Mouse (Mus musculus) limb, embryonic 15.5 days (tissue): ENCODE measurements around the gene Sct. TPM values are rescaled to one million over a fixed set of nuclear protein-coding genes. Genes with fewer than 3 reads are reported as not detected.

Source experiments
- ATAC-seq: fragments of 200-750 bp; cut with Nextera tagmentation; 2 replicates; pipeline ENCODE4 v1.8.0; 2017; ENCODE audit warnings: low read depth, moderate TSS enrichment; ENCODE audit not compliant: insufficient number of reproducible peaks, low FRiP score, low TSS enrichment
- H3K27ac ChIP-seq: fragments of 300-500 bp; sonication (generic); 2 replicates; pipeline ENCODE4 v1.5.1; 2015; ENCODE audit warnings: moderate library complexity, mild to moderate bottlenecking, inconsistent platforms
- H3K27me3 ChIP-seq: fragments of 300-500 bp; sonication (generic); 2 replicates; pipeline ENCODE4 v1.6.1; 2015; ENCODE audit warnings: inconsistent platforms
- H3K36me3 ChIP-seq: fragments of 300-500 bp; sonication (generic); 2 replicates; pipeline ENCODE4 v1.6.1; 2015; ENCODE audit warnings: inconsistent platforms
- H3K4me1 ChIP-seq: fragments of 300-500 bp; sonication (generic); 2 replicates; pipeline ENCODE4 v1.6.1; 2015; ENCODE audit warnings: inconsistent platforms
- H3K4me2 ChIP-seq: fragments of 300-500 bp; sonication (generic); 2 replicates; pipeline ENCODE4 v1.6.1; 2015; ENCODE audit warnings: mild to moderate bottlenecking, inconsistent platforms
- H3K4me3 ChIP-seq: fragments of 300-500 bp; sonication (generic); 2 replicates; pipeline ENCODE4 v1.5.1; 2015; ENCODE audit warnings: mild to moderate bottlenecking, inconsistent platforms
- H3K9ac ChIP-seq: fragments of 300-500 bp; sonication (generic); 2 replicates; pipeline ENCODE4 v1.6.1; 2015; ENCODE audit warnings: inconsistent platforms
- H3K9me3 ChIP-seq: fragments of 300-500 bp; sonication (generic); 2 replicates; pipeline ENCODE4 v1.6.1; 2016; ENCODE audit warnings: inconsistent platforms
- WGBS: fragments of 180-500 bp; shearing (Covaris S2); methylation state at CpG from one replicate; pipeline ENCODE4 v1.1.7; 2015; 5-methylcytosine and 5-hydroxymethylcytosine counted together
- polyA plus RNA-seq: library from polyadenylated mRNA; unstranded; fragments of >200 nt; fragmentation: Nextera tagmentation; extraction: Ambion mirVana; gene quantifications from 2 replicates; pipeline ENCODE4 v1.2.1, GENCODE M21; 2015

The Sct gene
- polyA plus RNA-seq, 1 experiment from 2014 or later, result 11.3 TPM

DNA sequence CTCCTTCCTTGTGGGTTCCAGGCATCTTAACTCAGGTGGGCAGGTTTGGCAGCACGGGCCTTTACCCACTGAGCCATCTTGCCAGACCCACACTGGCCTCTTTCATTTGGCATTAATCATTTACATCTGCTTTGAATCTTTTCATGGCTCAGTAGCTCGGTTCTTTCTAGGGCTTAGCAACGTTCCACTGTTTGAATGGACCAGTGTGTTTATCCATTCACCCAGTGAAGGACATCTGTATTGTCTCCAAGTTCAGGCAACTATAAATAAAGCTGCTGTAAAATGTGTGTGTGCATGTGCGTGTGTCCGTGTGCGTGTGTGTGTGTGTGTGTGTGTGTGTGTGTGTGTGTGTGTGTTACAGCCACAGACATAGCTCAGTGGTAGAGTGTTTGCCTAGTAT, 2.5 kb upstream of the Sct start:
- no peak overlapping the region for H3K9ac ChIP-seq
- H3K27ac ChIP-seq, result no peak overlapping the region
- WGBS, result 68% methylated on average over 6 of the region's 6 CpGs
- H3K9me3 ChIP-seq, result no peaks in the 10 kb centered on the region
- H3K4me2 ChIP-seq, result no peak overlapping the region
- H3K27me3 ChIP-seq, result 0 out of 2 replicates have a peak, but pooled peaks cover 4% of the 10 kb centered on the region
- no peak for ATAC-seq
- H3K36me3 ChIP-seq, result no peaks in the 10 kb centered on the region
- peaks cover 9% of the 10 kb centered on the region for H3K4me1 ChIP-seq
- no peak overlapping the region for H3K4me3 ChIP-seq

GRCm38 (mm10) chr7:141277701-141278678, 943 bp downstream of the Sct start:
- no peaks in the 10 kb centered on the region for H3K36me3 ChIP-seq
- H3K27ac ChIP-seq, result no peak overlapping the region
- no peak; the same call in 1 of the 2 replicates for ATAC-seq
- peaks cover 9% of the 10 kb centered on the region for H3K4me1 ChIP-seq
- H3K9ac ChIP-seq, result no peak overlapping the region
- H3K4me3 ChIP-seq, result peak overlapping the region; percentile 47; the same call in 1 of the 2 replicates
- WGBS, result 69% methylated on average over 11 of the region's 11 CpGs
- no peak overlapping the region for H3K4me2 ChIP-seq
- 0 out of 2 replicates have a peak, but pooled peaks cover 4% of the 10 kb centered on the region for H3K27me3 ChIP-seq
- no peaks in the 10 kb centered on the region for H3K9me3 ChIP-seq

DNA sequence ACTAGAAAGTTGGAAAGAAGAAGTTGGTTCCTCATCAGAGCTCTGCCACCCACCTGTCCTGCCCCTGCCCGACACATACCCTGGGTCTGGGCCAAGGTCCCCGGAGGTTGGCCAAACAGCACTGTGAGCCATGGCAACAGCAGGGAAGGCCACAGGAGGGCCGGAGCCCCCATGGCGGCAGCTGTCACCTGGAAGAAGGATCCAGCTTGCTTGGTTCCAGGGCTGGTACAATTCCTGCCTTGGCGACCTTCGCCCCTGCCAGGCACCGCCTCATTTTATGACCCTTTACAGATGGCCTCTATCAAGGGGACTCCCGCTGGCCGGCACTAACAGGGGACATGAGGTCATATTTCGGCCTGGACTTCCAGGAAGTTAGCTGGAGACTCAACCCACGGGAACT, 2.4 kb downstream of the Sct start, which contains the start of gene Cdhr5:
TSS of gene Cdhr5 (minus strand) at position 241 of the 400 bp plus-strand sequence.
- WGBS, result 37% methylated on average over 11 of the region's 11 CpGs
- Histone ChIP-seq H3K27ac (no peak within 1 kb of the TSS), H3K4me2 (no peak within 1 kb of the TSS), H3K4me3 (no peak within 1 kb of the TSS), H3K9ac (no peak within 1 kb of the TSS), H3K36me3 (no peaks in the 10 kb centered on the region), H3K27me3 (0 out of 2 replicates have a peak, but pooled peaks cover 4% of the 10 kb centered on the region), H3K4me1 (peaks cover 9% of the 10 kb centered on the region), H3K9me3 (no peaks in the 10 kb centered on the region)
- no peak for ATAC-seq

GRCm38 (mm10) chr7:141275356-141275755, 3.6 kb downstream of the Sct start:
- Histone ChIP-seq H3K27ac (no peak overlapping the region), H3K4me1 (peaks cover 9% of the 10 kb centered on the region), H3K27me3 (0 out of 2 replicates have a peak, but pooled peaks cover 4% of the 10 kb centered on the region), H3K4me2 (no peak overlapping the region), H3K9ac (no peak overlapping the region), H3K9me3 (no peaks in the 10 kb centered on the region), H3K4me3 (no peak overlapping the region), H3K36me3 (no peaks in the 10 kb centered on the region)
- WGBS, result 67% methylated on average over 9 of the region's 9 CpGs
- ATAC-seq, result no peak

DNA sequence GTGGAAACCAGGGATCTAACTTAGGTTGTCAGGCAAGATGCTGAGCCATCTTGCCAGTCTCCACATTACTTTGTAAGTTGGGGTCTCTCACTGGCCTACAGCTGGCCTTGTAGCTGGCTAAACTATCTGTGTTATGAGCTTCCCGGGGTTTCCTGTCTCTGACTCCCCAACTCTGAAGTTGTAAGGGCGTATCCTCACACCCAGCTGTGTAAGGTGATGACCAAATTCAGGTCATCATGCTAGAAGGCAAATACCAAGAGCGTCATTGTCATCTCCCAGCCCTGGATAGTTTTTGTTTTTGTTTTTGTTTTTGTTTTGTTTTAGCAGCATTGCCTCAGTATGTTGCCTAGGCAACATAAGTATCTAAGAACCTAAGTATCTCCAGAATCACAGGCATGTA, 8.3 kb downstream of the Sct start:
- H3K27me3 ChIP-seq, result no peaks in the 10 kb centered on the region
- no peak overlapping the region for H3K4me2 ChIP-seq
- no peak for ATAC-seq
- H3K27ac ChIP-seq, result no peak overlapping the region
- peaks cover 8% of the 10 kb centered on the region; the same call in 1 of the 2 replicates for H3K4me1 ChIP-seq
- H3K9me3 ChIP-seq, result no peaks in the 10 kb centered on the region
- no peak overlapping the region for H3K4me3 ChIP-seq
- H3K9ac ChIP-seq, result no peak overlapping the region
- 81% methylated on average over 3 of the region's 3 CpGs for WGBS
- no peaks in the 10 kb centered on the region for H3K36me3 ChIP-seq

DNA sequence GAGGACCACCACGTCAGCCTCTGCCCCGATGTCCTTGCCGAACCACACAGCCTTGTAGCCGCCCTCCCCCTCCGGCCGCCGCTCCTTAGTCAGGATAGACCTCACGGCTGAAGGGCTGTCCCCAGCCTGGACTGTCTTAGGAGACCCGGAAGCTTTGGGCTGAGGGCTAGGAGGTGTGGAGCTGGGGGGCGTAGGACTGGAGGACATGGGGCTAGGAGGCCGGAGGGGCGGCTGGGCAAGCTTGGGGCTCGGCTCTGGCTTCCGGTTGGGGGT, 9.7 kb downstream of the Sct start:
- no peaks in the 10 kb centered on the region for H3K9me3 ChIP-seq
- ATAC-seq, result no peak
- WGBS, result 76% methylated on average over 14 of the region's 14 CpGs
- H3K9ac ChIP-seq, result no peak overlapping the region
- no peaks in the 10 kb centered on the region for H3K27me3 ChIP-seq
- no peak overlapping the region for H3K27ac ChIP-seq
- no peak overlapping the region for H3K4me3 ChIP-seq
- H3K36me3 ChIP-seq, result no peaks in the 10 kb centered on the region
- 0 out of 2 replicates have a peak overlapping the region, but pooled peaks have one; percentile 0 for H3K4me2 ChIP-seq
- peaks cover 18% of the 10 kb centered on the region for H3K4me1 ChIP-seq

DNA sequence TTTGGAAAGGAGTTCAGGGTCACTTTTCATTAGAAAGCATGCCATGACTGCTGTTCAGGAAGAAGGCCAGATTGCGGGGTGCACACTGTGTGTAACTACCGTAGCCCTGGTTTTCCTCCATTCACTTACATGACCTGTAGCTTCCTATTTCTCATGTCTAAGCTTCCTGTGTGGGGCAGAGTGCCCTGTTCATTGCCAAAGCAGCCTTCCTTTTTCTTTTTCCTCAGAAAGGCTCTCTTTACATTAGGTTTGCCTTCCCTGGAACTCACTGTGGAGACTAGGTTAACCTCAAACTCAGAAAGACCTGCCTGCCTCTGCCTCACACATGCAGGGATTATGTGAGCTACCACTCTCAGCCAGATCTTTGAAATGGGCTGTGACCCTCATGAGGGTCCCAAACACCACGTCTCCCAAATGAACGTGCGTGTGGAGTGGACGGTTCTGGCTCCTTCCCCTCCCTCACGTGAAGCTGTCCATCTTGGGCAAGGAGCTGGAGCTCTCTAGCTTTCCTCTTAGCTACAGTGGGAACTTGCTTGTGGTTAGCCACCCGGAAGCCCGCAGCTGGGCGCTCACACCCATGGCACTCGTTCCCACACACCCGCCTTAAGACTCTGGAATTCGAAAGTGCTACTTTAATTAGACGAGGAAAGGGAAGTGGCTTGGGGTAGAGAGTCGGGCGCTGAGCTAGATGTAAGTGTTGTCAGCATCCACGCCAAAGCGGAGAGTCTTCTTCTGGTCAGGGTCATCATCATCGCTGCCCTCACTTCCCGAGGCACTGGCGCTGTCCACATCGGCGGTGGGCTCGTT, 10.3 kb downstream of the Sct start:
- Histone ChIP-seq H3K9ac (no peak overlapping the region), H3K27me3 (no peaks in the 10 kb centered on the region), H3K36me3 (peaks cover 5% of the 10 kb centered on the region), H3K4me3 (no peak overlapping the region), H3K4me1 (peaks cover 18% of the 10 kb centered on the region), H3K27ac (no peak overlapping the region), H3K9me3 (no peaks in the 10 kb centered on the region), H3K4me2 (0 out of 2 replicates have a peak overlapping the region, but pooled peaks have one; percentile 0)
- no peak for ATAC-seq
- WGBS, result 72% methylated on average over 24 of the region's 24 CpGs

GRCm38 (mm10) chr7:141265739-141266561, 13.0 kb downstream of the Sct start, which contains the start of gene Irf7:
Gene Irf7 (minus strand): TSS chr7:141266481.
- Histone ChIP-seq H3K4me1 (peaks cover 18% of the 10 kb centered on the region), H3K9ac (peak within 1 kb of the TSS; percentile 39; the same call in 1 of the 2 replicates), H3K36me3 (peaks cover 32% of the 10 kb centered on the region), H3K27me3 (no peaks in the 10 kb centered on the region), H3K4me3 (peak within 1 kb of the TSS; percentile 50), H3K9me3 (no peaks in the 10 kb centered on the region), H3K27ac (no peak within 1 kb of the TSS), H3K4me2 (peak within 1 kb of the TSS; percentile 77)
- 0 out of 2 replicates have a peak, but pooled peaks have one; percentile 13 for ATAC-seq
- 11% methylated on average over 25 of the region's 25 CpGs for WGBS

GRCm38 (mm10) chr7:141265411-141265738, 13.6 kb downstream of the Sct start:
- 45% methylated on average over 11 of the region's 11 CpGs for whole genome bisulfite sequencing
- Histone ChIP-seq H3K9ac (no peak overlapping the region), H3K36me3 (peaks cover 38% of the 10 kb centered on the region), H3K9me3 (no peaks in the 10 kb centered on the region), H3K4me3 (peak overlapping the region; percentile 50; the same call in 1 of the 2 replicates), H3K27me3 (no peaks in the 10 kb centered on the region), H3K4me2 (peak overlapping the region; percentile 77; the same call in 1 of the 2 replicates), H3K27ac (no peak overlapping the region), H3K4me1 (peaks cover 18% of the 10 kb centered on the region)
- ATAC-seq, result no peak

GRCm38 (mm10) chr7:141264761-141265410, 14.0 kb downstream of the Sct start:
- WGBS, result 32% methylated on average over 12 of the region's 12 CpGs
- Histone ChIP-seq H3K36me3 (peaks cover 42% of the 10 kb centered on the region), H3K9me3 (no peaks in the 10 kb centered on the region), H3K4me1 (peaks cover 18% of the 10 kb centered on the region), H3K4me2 (no peak overlapping the region), H3K27me3 (no peaks in the 10 kb centered on the region), H3K4me3 (peak overlapping the region; percentile 50; the same call in 1 of the 2 replicates), H3K27ac (no peak overlapping the region), H3K9ac (no peak overlapping the region)
- no peak for ATAC-seq
